Mouse (Mus musculus): ENCODE results near the gene Lmtk2. TPM values are rescaled to one million over a fixed set of nuclear protein-coding genes. Genes with fewer than 3 reads are reported as not detected.

Gene Lmtk2
- polyA plus RNA-seq, 2 experiments from 2014 or later: 3.7 to 4.3 TPM

DNA sequence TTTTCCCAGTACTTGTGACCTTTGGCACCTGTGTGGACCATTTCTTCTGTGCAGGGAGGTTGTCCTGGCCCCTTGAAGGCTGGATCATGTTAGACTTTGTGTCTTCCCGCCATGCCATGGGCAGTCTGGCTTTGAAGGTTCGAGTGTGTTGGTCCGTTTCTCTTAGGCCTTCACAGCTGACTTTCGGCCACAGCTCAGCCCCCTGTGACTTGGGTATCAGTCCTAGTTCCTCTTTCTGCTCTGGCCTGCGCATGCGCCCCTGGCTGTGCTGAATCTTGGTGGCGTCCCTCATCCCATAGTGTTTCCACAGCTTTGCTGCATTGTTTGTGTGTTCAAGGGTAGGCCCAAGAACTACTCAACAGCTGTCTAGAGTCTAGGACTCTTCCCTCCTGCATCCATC, 81.0 kb downstream of the Lmtk2 start:
- no peak for ATAC-seq

GRCm38 (mm10) chr5:144182542-144183247, 82.5 kb downstream of the Lmtk2 start:
- no peak for ATAC-seq

DNA sequence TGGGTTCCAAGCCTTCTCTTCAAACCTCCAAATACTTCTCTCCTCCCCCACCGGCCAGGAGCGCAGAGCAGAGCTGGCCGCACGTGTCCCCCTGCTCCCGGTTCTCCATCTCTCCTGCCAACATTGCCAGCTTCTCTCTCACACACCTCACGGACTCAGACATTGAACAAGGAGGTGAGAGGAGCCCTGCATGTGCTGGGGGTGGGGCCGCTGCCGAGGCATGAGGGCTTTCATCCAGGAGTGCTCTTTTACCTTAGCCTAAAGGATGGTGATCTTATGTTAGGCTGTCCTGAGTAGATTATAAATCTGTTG, 83.0 kb downstream of the Lmtk2 start:
- ATAC-seq: no peak

GRCm38 (mm10) chr5:144183647-144184335, 83.6 kb downstream of the Lmtk2 start:
- no peak for ATAC-seq

DNA sequence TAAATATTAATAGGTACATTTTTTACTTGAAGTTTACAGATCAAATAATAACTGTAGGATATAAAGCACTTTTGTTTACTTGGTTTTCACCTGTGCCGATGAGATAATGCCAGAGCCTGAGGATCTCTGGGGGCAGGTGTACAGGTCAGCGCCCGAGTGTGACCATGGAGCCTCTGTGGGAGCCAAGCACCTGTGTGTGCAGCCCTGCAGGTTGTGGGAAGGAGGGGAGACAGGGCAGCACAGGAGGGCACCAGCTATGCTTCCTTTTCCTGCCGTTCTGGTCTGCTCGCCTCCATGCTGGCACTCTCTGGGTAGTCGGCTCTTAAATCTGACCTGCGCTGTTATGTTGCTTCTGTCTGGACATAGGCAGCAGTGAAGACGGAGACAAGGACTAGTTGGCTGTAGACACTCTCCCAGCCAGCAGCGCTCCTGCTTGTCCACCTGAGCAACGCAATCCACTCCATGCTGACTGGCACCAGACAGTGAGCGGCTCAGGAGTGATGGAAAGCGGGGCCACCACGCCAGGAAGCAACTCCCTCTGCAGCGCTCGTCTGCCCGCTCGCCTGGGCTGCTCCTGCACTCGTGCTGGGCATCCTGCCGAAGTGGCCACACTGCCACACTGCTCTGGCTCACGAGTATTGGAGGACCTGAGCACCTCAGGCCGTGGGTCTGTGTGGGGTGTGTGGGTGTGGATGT, 84.3 kb downstream of the Lmtk2 start:
- ATAC-seq: no peak

- ATAC-seq: no peak
Measured at GRCm38 (mm10) chr5:144188422-144188821, 88.2 kb downstream of the Lmtk2 start.

GRCm38 (mm10) chr5:144189327-144189726, 89.1 kb downstream of the Lmtk2 start:
- no peak for ATAC-seq

- no peak for ATAC-seq
Measured at GRCm38 (mm10) chr5:144189950-144190583, 89.8 kb downstream of the Lmtk2 start, which contains the start of gene Bhlha15. TSS of gene Bhlha15 (plus strand) at chr5:144190286.

GRCm38 (mm10) chr5:144191026-144191425, 90.8 kb downstream of the Lmtk2 start:
- no peak for ATAC-seq

DNA sequence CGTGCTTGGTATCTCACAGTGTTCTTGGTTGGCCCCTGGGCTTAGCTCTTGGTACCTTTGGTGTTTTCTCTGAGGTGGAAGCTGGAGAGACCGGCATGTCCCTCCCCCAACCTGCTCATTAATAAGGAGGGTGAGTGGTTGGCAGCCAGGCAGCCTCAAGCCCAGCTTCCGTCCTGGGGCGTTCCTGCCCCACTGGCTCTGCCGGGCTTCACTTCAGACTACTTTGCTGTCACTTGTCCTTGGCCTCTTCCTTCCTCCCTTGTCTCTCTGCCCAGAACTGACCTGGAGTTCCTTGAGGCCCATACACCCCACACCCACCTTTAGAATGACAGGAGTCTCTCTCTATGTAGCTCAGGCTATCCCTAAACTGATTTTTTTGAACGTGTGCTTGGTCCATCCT, 92.4 kb downstream of the Lmtk2 start:
- ATAC-seq: no peak

DNA sequence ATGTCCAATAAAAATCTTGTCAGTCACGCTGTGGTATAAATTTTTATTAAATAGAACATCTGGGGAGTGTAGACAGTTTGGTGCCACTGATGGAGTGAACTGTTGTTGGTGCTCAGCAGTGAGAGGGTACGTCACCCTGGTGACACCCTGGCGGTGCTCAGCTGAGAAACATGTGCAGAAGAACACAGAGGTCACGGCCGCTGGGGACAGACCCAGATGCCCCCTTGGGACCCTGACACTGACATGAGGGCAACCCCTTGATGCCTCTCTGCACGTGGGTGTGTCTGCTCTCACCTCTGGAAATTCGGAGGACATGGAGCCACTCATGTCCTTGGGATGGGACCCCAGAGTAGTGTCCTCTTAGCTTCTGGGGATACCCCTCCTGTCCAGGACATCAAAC, 94.2 kb downstream of the Lmtk2 start:
- ATAC-seq: no peak

DNA sequence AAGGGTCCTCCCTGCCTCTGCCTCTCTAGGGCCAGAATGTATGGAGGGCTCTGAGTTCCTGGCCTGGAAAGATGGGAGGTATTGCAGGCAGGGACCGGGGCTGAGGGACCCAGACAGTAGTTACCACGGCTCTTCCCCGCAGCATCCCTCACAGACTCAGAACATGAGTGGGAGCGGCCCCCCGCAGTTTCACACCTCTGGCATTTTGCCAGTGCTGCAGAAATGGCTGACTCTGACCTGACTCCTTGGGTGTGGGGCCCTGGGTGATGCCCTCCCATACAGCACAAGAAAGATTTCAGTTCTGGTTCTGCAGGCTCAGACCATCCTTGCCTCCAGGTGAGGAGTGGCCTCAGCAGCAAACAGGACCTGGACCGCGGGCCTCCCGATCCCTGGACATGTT, 95.3 kb downstream of the Lmtk2 start:
- ATAC-seq: no peak

GRCm38 (mm10) chr5:144200616-144201015, 100.4 kb downstream of the Lmtk2 start:
- ATAC-seq: no peak

DNA sequence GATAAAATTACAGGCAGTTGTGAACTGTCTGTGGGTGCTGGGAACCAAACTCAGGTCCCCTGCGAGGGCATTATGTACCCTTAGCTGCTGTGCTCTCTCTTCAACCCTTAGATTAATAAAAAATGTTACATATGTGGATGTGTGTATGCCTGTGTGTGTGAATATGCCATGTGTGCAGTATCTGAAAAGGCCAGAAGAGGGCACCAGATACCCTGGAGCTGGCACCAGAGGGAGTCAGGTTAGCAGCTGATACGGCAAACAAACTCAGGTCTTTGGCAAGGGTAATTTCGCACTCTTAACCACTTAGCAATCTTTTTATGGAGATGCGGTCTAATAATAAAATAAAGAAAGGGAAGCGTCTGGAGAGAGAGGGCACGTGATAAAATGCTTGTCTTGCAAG, 102.2 kb downstream of the Lmtk2 start:
- ATAC-seq: no peak

- ATAC-seq: no peak
Measured at GRCm38 (mm10) chr5:144203398-144203959, 103.2 kb downstream of the Lmtk2 start.

GRCm38 (mm10) chr5:144204303-144204702, 104.1 kb downstream of the Lmtk2 start:
- ATAC-seq: no peak

- ATAC-seq: no peak
Measured at GRCm38 (mm10) chr5:144204911-144205310, 104.7 kb downstream of the Lmtk2 start.

- ATAC-seq: no peak
Measured at GRCm38 (mm10) chr5:144206069-144206468, 105.8 kb downstream of the Lmtk2 start.

DNA sequence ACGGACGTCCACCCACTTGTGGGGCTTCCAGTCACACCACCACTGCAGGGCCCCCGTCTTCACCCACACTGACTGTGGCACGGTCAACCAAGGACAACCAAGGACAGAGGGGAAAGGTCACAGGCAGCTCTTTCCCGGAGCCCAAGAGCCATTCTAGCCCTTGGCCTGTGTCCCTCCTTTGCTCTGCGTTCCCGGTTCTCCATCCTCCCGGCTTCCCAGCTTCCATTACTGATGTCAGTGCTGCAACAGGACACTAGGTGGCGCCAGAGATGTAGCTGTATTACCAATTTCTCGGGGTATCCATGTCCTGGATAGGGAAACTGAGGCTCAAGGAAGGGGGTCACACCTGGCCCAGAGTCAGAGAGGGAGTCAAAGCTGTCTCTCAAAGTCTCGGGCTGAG, 107.2 kb downstream of the Lmtk2 start:
- ATAC-seq: no peak

DNA sequence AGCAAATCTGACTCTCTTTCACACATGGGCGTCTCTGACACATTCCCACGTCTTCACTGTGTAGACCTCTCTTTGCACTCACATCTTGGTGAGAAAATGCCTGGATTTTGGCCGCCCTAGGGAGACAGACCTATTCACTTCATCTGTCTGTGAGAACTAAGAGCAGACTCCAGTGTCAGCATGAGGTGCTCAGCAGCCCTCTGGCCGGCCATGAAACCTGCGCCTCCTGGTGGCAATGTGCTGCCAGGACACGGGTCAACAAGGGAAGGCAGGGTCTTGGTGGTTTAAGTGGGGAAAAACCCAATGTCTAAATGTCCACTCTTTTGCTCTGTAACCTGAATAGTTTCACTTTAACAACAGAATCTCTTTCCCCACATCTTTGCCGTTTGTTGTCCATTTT, 114.2 kb downstream of the Lmtk2 start:
- ATAC-seq: peak; percentile 45

DNA sequence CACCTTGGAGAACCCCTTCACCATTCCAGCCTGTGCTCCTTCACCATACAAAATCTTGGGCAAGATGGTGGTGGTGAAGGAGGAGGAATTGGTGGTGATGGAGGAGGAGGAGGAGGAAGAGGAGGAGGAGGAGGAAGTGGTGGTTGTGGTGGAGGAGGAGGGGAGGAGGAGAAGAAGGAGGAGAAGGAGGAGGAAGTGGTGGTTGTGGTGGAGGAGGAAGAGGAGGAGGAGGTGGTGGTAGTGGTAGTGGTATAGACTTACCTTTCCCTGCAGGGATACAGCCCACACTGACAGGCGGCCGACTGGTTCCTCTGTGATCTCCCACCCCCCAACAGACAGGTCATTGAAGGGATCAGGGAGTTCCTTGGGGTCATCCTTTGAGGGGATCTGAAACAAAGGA, 115.8 kb downstream of the Lmtk2 start:
- peak; percentile 66 for ATAC-seq

GRCm38 (mm10) chr5:144218061-144218460, 117.8 kb downstream of the Lmtk2 start:
- ATAC-seq: no peak

- ATAC-seq: no peak
Measured at GRCm38 (mm10) chr5:144219306-144219705, 119.1 kb downstream of the Lmtk2 start.
